Mouse (Mus musculus) liver, postnatal 0 days (tissue): ENCODE measurements around the gene Zfp609.

Source experiments
- CTCF ChIP-seq: sonication (generic); IDR thresholded peaks from 2 replicates; pipeline ENCODE4 v1.5.1; 2016; ENCODE audit warnings: antibody characterized with exemption, low read depth
- EP300 ChIP-seq: IDR thresholded peaks from 2 replicates; pipeline ENCODE4 v1.6.1; 2016; ENCODE audit warnings: antibody characterized with exemption, low read depth, mild to moderate bottlenecking

GRCm38 (mm10) chr9:65642546-65642945 is 184.8 kb downstream of the Zfp609 start:
- no peak for TF ChIP-seq CTCF
- no peak for TF ChIP-seq EP300
